Mouse (Mus musculus) MEL (cell line): ENCODE measurements at regions not wholly inside any gene's neighbourhood (a gene's known extent, or its start where the extent isn't known, plus 50 kb on each side); places are given as distances from the start of the nearest gene placed in this dataset.

Source experiments
- CHD2 ChIP-seq: IDR thresholded peaks from 2 replicates; pipeline ENCODE4 v1.6.1; 2011; ENCODE audit warnings: low read length, improper control_type of control experiment
- CTCF ChIP-seq, 3 experiments: IDR thresholded peaks in 2 of 3; conservative IDR thresholded peaks in 1 of 3; 2 replicates each; pipeline ENCODE4 v1.5.1; 2011 to 2012; ENCODE audit warnings: low read length in 3 of 3, low read depth in 2 of 3, mild to moderate bottlenecking in 2 of 3, improper control_type of control experiment in 1 of 3, inconsistent platforms in 1 of 3, mixed read lengths in 1 of 3, moderate library complexity in 1 of 3; ENCODE audit not compliant: control insufficient read depth in 1 of 3, insufficient read depth in 1 of 3, poor library complexity in 1 of 3, severe bottlenecking in 1 of 3
- E2F4 ChIP-seq: IDR thresholded peaks from 2 replicates; pipeline ENCODE4 v1.6.1; 2011; ENCODE audit warnings: low read depth, low read length, improper control_type of control experiment, borderline replicate concordance
- POLR2A ChIP-seq, 2 experiments: IDR thresholded peaks; 2 replicates each; pipeline ENCODE4 v1.6.1; 2011 to 2012; ENCODE audit warnings: low read length in 2 of 2, mild to moderate bottlenecking in 2 of 2, control low read depth in 1 of 2, improper control_type of control experiment in 1 of 2, low read depth in 1 of 2, moderate library complexity in 1 of 2; ENCODE audit not compliant: control insufficient read depth in 1 of 2, insufficient read depth in 1 of 2, poor library complexity in 1 of 2

DNA sequence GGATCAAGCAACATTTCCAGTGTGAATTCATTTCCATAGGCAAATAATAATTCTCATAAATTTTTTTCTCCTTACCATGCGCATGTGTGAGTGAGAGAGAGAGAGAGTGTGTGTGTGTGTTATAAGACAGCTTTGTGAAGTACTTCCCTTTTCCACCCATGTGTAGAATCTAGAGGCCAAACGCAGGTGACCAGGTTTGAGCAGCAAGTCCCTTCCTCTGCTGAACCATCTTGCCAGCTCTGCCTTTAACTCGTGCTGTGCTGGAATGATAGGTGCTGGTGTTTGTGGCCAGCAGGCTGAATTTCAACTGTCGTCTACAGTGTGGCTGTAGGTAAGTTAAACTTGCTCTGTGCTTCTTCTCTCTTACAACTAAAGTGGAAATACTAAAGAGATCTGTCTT, 277.5 kb downstream of the Cog6 start:
- TF ChIP-seq POLR2A (IDR thresholded peaks at IDR 0.05; ENCODE audit: control insufficient read depth in 1 of 2, insufficient read depth in 1 of 2, low read depth in 1 of 2, low read length in 2 of 2, poor library complexity in 1 of 2) (no peak), CHD2 (no peak), CTCF (IDR thresholded peaks at IDR 0.05 in 2 of 3, conservative IDR thresholded peaks at IDR 0.05 in 1 of 3; ENCODE audit: control insufficient read depth in 1 of 3, insufficient read depth in 1 of 3, low read depth in 2 of 3, low read length in 3 of 3, poor library complexity in 1 of 3, severe bottlenecking in 1 of 3) (no peak), E2F4 (no peak)
